Mouse (Mus musculus): ENCODE results near the gene Bbof1.

Bbof1 gene

DNA sequence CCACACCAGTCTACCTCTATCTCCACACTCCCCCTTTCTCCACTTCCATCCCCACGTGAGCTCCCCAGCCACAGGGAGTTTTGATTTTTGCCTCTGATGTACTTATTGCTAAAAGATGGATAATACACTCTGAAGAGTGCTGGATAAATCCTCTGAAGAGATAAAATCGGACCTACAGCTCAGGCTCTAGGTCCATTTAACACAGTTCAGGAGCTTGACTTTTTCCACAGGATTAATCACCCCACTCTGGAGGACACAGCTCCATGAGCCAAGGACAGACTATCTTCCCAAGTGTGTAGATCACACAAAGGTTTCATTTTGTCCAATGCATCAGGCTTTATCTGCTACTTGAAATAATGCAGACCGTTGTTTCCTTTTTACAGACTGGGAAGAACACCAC is 8.8 kb upstream of the Bbof1 start:
- no peak for DNase-seq (ENCODE audit: low spot score in 2 of 2)

DNA sequence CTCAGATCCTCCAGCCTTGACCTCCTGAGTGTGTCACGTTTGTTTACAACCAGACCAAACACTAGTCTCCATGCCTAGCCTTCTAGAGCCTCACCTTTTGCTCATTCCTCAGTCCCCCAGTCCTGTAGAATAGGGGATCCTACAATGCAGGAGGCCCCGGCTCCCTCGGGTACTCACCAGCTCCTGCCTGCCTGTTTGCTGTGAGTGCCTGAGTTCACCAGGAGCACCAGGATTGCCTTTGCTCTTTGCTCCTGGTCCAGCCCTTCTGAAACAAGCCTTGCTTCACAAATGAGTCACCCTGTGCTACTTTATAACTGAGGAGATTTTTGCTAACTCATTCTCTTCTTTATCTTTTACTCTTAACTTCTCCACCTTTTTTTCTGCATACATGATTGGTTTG is 8.2 kb upstream of the Bbof1 start:
- peak; percentile 40 to 55 for DNase-seq (ENCODE audit: low spot score in 2 of 2)

DNA sequence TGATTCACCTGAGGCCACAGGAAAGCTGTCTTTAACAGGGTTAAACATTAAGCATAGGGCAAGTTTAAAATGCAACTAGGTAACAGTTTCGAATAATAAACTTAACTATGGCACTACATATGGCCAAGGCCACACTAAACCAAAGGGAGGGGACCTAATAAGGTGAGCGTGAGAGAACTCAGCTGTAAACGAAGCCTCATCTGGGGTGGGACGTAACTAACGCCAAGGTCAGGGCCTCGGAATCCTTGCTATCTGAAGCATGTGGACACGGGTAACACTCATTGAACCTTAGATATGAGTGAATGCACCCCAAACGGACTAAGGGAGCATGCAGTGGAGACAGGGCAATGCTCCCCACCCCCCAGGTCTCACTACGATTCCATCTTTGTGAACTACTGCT is 5.9 kb upstream of the Bbof1 start:
- DNase-seq (ENCODE audit: low spot score in 2 of 2): no peak

DNA sequence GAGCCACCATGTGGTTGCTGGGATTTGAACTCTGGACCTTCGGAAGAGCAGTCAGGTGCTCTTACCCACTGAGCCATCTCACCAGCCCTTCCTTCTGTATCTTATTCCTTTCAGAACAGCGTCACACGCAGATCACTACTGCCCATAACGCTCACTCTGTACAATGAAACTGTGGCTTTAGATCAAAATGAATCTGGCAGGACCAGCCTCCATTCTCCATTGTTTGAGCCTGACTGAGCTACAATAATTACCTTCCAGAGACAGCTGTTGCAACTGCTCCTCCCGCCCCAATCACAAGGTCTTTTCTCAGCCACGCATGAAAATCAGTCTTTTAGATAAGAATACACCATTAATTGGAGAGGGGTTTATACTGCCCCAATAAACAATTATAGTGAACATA is 4.3 kb upstream of the Bbof1 start:
- no peak for DNase-seq (ENCODE audit: low spot score in 2 of 2)

DNA sequence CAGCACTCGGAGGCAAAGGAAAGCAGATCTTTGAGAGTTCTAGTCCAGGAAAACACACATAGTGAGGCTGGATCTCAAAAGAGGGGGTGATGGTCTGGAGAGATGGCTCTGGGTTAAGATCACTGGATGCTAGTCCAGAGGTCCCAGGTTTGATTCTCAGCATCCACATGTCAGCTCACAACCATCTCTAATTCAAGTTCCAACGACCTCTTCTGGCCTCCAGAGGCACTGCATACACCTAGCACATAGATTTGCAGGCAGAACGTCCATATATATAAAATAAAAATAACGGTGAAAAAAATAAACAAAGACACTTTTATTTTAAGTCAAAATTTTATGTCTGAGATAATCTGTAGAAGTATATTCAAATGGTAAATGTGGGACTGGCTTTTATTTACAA is 1.6 kb upstream of the Bbof1 start:
- DNase-seq (ENCODE audit: low spot score in 2 of 2): no peak

DNA sequence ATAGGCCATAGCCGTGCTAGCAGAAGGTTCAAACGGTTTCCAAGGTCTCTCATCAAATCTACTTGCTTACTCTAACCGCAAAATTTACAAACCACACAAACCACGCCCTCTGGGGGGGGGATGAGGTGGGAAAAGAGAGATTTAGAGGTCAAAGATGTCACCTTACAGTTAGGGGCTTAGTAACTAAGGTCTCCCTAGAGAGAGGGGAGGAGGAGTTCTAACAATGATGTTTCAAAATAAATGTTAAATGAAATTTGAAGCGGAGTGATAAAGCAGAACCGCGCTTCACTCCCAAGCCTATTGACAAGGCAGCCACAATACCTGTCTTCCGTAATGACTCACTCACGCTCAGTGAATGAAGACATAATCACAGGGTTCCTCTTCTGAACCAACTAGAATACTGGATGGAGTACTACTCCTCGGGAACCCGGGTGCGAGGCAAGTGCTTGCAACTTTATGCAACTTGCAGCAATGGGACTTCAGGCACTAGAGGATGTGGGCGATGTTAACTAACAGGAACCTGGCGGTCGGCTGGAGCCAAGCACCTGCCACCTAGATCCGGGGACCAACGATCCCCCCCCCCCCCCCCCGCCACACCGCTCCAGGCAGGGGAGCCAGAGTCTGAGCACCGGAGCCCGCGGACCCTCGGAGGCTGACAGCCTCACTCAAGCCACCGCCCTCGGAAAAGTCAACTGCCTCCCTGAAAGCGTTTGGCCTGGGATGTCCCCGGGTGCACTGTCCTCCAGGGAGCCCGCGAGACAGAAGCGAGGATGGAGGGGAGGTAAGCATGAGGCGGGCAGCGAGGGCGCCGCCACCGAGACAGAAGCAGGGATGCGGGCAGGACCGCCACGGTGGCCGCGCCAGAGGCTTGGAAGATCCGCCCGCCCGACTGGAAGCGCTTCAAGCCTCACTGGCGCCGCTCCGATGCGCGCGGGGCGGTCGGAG is 725 bp upstream of the Bbof1 start:
- no peak for DNase-seq (ENCODE audit: low spot score in 2 of 2)

DNA sequence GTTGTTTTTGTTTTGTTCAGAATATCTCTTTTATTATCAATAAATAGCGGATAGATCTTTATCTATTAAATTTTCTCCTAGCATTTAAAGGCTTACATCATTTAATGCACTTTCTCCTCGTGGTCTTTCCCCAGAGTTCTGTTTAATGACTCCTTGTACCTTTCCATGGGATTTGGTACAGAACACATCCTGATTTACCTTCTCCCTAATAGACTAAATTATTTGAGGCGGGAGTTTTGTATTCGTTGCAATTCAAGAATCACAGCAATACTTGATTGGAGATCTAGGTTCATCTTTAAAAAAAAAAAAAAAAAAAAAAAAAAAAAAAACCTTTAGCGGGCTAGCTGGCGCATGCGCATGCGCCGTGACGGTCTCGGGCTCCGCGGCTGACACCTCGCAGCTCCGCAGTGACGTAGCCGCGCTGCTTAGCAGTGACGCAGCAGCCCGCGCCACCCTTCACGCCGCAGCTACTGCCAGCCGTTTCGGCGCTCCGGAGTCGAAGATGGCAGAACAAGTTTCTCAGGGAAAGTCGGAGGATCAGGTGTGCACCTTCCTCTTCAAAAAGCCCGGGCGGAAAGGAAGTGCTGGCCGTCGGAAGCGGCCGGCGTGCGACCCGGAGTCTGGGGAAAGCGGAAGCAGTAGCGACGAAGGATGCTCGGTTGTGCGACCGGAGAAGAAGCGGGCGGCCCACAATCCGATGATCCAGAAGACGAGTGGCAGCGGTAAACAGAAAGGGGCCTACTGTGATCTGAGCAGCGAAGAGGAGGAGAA is 8.1 kb downstream of the Bbof1 start, which contains the start of gene Rnf113a2:
Gene Rnf113a2 (plus strand): TSS at position 363 of the 771 bp plus-strand sequence.
- DNase-seq (ENCODE audit: low spot score in 2 of 2): peak; percentile 64 to 77

DNA sequence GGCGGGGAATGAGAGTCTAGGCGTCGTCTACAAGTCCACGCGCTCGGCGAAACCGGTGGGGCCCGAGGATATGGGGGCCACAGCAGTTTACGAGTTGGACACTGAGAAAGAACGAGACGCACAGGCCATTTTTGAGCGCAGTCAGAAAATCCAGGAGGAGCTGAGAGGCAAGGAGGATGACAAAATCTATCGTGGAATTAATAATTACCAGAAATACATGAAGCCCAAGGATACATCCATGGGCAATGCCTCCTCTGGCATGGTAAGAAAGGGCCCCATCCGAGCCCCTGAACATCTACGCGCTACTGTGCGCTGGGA is 8.7 kb downstream of the Bbof1 start:
- DNase-seq (ENCODE audit: low spot score in 2 of 2): no peak

DNA sequence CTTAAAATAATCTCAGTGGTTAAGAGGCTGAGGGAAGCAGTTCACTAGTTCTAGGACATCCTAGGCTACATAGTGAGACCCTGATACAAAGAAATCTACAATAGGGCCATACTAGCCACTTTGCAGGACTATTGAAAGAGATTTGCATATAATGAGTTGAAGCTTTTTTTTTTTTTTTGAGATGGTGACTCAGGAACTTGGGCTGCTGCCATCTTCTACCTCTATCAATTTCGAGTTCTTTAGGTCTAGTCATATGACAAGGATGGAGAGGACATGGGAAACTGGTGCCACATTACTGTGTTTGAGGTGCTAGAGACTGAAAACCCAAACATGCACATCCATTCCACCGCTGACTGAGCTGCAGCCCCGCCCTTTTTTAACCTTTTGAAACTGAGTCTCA is 15.1 kb downstream of the Bbof1 start:
- no peak for DNase-seq (ENCODE audit: low spot score in 2 of 2)

DNA sequence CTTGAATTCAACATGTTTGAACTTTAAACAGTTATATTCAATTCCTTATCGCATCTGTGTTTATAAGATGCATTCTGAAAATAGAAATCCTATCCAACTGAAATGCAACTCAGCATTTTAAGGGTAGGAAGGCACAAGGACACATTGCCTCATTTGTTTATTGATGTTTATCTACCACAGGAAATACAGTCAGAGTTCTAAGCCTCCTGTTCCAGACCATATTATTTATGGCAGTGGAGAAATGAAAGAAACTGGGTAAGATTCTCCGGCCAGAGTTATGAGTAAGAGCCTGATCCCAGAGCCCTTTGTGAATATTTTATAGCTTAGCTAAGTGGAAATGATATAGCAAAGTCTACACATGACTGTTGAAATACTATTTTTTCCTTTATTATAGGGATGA is 21.0 kb downstream of the Bbof1 start:
- DNase-seq (ENCODE audit: low spot score in 2 of 2): no peak

DNA sequence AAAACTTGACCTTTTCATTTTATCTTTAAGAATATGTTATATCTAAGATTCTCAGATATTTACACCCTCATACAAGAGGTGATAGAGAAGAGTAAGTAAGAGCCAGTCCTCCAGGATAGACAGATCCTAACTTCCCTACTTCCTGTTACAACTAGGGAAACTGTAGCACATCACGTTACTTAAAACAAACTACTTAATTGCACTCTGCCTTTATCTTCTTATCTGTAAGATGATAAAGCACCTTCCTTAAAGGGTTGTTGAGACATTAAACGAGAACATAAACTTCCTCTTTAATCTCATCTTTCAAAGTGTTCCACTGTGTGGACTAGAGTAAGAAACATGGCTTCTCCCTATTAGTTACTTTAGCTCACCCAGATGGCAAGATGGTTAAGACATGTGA is 29.8 kb downstream of the Bbof1 start:
- DNase-seq (ENCODE audit: low spot score in 2 of 2): no peak

DNA sequence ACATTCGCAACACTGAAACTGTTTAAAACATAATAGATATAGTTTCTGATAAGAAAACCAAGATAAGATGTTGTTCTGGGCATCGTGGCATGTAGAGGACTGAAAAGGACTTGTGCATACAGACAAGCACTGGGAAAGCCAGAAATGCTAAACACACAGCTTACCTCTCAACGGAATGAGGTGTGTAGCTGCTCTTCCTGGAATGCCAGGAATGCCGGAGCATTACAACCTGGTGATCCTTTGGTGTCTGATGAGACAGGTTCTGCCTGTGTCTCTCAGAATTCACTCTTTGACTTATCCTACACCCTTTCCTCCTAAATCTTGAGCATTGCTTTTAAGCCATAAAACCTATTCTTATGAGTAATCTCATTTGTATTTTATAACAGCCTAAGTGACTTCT is 33.7 kb downstream of the Bbof1 start:
- no peak for DNase-seq (ENCODE audit: low spot score in 2 of 2)

DNA sequence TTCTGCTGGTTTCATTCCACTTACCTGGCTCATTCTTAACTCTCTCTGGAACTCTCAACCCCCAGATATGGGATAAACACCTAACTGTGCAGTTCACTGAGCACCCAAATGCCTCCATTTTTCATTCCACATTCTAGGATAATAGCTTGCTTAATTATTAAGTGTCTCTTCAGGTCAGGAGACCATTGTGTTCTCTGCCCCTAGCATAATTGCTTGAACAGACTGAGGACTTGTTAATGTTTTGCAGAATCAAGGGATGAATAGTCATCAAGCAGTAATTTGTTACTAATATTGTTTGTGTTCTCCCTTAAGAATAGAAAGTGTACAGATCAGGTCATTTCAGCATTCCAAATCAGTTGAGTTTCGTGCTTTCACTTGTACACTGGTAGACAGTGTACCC is 38.5 kb downstream of the Bbof1 start:
- DNase-seq (ENCODE audit: low spot score in 2 of 2): no peak

DNA sequence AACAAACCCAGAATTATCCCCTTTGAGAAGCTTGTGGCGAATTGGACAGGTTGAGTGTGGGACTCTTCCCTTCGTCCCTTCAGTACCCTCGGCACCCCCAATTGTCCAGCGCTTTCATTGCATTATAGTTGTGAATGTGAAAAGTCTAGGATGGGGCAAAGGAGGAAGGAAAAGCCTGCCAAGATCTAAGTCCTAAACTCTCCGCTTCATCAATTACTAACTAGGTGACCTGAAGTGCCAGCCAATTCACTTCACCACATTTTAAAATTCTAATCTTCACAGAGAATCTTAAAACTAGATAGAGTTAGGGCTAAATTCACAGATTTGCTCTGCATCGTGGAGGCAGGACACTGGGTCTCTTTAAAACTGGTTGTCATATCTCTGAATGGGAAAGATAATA is 39.3 kb downstream of the Bbof1 start:
- DNase-seq (ENCODE audit: low spot score in 2 of 2): no peak

DNA sequence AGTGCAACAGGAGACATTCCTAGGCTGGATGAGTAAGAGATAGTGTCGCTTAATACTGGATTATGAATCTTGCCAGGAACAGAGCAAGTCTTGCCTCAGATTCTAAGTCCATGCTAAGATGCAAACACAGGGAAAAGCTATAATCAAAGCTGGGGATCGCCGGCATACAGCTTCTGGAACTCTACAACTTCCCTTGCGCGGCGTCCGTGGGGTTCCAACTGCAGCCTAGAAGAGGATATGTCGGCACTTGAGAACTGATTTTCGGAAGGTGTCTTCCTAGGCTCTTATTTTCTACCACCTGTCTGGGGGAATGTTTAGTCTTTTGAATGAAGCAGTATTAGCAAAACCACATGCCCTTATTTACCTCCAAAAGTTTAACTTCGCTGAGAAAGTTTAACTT is 41.0 kb downstream of the Bbof1 start:
- no peak for DNase-seq (ENCODE audit: low spot score in 2 of 2)

DNA sequence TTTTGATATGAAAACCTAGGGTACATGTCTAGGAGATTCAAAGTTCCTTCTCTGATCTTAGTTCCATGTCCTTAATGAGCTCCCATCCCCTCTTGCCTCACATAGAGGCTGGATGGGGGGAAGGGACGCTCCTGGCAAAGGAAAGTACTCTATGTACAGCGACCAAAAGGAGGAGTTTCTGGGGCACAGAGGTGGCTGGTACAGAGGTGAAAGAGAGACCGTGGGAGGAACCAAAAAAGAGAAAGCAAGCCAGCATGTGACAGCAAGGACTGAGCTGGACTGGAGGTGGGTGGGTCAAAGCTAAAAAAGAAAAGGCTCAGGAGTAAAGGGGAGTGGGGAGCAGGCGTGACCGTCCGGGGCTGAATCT is 41.5 kb downstream of the Bbof1 start:
- peak in 1 of 2 experiments; percentile 17 for DNase-seq (ENCODE audit: low spot score in 2 of 2)

DNA sequence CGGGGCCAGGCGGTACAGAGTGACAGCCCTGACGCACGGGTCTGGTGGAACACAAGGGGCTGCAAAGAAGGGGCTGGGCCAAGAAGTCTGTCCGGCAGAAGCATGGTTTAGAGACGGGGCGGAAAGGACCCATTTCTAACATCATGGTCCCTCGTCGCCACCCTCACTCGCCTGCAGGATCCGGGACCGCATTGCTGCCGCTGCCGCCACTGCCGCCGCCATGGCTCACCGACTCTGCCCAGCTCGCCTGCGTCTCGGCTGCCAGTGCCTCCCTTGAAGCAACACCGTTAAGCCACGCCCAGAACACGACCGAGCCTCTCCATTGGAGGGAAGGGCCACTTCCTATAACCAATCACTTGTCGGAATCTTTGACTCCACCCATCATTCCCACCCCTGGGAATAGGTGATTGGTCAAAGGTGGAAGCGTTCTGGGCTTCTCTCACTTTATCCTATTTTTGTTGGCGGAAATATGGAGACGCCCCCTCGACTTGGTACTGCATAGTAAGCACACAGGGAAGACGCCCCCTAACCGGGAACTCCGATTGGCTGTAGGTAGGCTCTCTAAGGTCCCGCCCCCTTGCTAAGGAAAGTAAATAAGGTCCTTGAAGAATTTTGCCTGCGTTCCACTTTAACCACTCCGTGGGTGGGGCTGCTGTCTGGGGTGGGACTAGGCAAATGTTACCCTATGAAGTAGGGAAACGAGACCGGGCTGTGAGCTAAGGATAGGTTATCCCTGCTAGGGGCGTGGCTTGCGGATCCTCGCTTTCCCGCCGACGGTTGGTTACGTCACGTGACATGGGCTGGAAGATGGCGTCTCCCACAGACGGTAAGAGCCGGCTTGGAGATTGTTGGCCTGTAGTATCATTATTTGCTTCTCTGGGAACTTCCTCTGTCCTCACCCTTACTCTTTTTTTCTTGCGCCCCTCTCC is 42.1 kb downstream of the Bbof1 start, which contains the start of the genes Aldh6a1 and Lin52:
Gene Aldh6a1 (minus strand): TSS at position 287 of the 929 bp plus-strand sequence.
Gene Lin52 (plus strand): TSS at position 705 of the 929 bp plus-strand sequence.
- DNase-seq (ENCODE audit: low spot score in 2 of 2): peak; percentile 86 to 97

DNA sequence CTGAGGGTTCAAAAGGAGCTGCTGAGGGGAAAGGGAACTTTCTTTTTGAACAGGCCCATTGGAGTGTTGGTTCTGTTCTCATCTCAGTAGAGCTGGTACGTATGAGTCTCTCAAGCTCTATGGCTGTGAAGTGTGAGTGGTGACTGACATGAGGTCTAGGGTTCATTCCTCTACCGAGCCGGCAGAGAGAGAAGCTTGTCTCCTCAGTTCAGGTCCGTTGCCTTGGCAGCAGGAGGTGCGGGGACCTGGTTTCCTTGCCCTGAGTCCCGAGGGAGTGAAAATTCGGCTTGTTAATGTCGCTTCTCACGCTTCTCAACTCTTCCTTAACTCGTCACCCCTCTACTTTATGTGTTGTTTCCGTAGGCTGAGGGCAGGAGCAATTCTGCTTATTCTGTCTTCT is 42.9 kb downstream of the Bbof1 start:
- DNase-seq (ENCODE audit: low spot score in 2 of 2): no peak

DNA sequence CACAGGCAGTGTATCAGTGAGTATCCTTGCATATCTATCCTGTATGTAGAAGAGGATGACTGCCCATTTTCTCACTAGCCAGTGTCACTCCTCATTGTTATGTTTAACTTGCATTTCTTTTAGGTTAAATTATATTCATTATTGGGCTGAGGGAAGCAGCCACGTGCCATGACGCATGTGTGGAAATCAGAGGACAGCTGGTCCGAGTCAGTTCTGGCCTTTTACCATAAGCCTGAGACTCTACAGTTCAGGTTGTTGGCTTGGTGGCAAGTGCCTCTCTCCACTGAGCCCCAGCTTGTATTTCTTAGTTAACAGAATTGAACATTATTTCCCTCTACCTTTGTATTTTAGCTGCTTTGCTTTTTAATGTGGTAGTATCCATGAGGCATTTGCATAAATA is 48.0 kb downstream of the Bbof1 start:
- no peak for DNase-seq (ENCODE audit: low spot score in 2 of 2)

DNA sequence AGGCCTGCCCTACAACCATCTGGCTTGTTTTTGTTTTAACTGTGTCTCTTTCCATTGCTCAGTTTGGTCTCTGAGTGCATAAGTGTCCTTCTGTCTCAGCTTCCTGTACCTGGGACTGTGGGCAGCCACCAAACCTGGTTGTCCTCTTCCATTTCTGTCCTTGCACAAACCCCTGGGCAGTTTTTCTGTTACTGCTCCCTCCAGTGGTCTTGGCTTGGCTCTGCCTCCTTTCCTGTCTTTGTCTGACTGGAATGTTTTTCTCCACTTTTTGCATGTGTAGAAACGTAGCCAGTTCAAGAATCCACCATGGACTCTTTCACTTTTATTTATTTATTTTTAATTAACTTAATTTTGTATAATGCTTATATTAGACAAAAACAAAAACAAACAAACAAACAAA is 51.0 kb downstream of the Bbof1 start:
- DNase-seq (ENCODE audit: low spot score in 2 of 2): no peak

DNA sequence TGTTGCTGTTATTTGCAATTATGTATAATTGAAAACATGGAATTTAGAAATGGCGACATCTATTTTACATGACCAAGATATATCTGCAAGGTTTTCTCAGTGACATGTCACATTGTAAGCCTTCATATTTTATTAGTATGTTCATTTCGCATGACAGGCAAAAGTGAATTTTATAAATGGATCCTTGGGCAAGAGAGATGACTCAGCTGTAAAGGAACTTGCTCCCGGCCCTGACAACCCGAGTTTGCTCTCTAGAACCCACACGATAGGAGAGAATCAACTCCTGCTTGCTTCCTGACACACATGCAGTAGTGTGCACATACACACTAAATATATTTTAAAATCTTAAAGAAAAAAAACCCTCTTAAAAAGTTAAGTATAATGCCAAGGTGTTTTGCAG is 52.5 kb downstream of the Bbof1 start:
- DNase-seq (ENCODE audit: low spot score in 2 of 2): no peak

DNA sequence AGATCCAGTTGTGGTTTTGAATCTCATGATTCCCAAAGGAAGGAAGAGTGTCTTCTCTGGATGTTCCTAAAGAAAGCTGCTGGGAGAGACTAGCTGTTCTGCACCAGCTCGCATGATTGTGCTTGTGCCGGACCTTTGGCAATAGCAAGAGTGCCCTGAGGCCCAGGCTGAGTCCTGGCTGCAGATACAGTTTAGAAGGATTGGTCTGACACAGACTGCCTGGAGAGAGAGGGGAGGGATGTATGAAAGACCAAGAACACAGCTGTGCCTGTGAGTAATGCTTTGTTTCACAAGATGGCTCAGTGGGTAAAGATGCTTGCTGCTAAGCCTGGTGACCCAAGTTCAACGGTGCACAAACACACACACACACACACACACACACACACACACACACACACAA is 54.0 kb downstream of the Bbof1 start:
- no peak for DNase-seq (ENCODE audit: low spot score in 2 of 2)
